Mouse (Mus musculus): Measurements from ENCODE around the gene Tchh. TPM values are rescaled to one million over a fixed set of nuclear protein-coding genes. Genes with fewer than 3 reads are reported as not detected.
"Not testable (repeated sequence)": the region's sequence is repeated elsewhere in the genome, so short reads cannot be mapped to it uniquely, and the experiment has no call there.

Tchh gene
- total RNA-seq, 2 experiments from 2014 or later: 0.05 to 0.08 TPM

DNA sequence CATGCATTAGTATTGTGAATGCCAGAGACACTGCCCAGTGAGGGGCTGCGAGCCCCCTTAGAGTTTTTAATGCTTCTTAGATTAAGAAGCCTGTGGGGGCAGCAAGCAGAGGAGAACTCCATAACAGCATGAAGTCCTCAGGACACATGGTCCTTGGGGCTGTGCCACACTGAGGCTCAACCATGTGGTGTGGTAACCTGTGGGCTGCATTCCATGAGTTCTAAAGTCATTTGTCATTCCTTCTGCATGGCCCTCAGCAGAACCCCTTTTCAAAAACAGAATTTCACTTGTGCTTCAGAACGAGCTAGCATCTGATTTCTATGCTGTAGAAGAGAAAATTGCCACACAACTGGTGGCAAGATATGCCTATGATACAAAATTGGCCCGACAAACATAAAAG lies 50.0 kb downstream of the Tchh start:
- DNase-seq: no peak
- intact Hi-C loops (cut with DNase I): loop anchor here (2.0 kb wide), 1 partner anchor 361 kb away; no protein-coding TSS in a partner anchor

- peak; percentile 34 to 38 for DNase-seq
- intact Hi-C loops (cut with DNase I): loop anchor here (1.0 to 2.0 kb wide), 2 partner anchors 132 to 363 kb away; no protein-coding TSS in a partner anchor
These were observed 51.9 kb downstream of the Tchh start for GRCm38 (mm10) chr3:93493992-93494391.

GRCm38 (mm10) chr3:93494774-93495173 lies 52.6 kb downstream of the Tchh start:
- DNase-seq: not testable (repeated sequence)
- intact Hi-C loops (cut with DNase I): loop anchor here (1.0 kb wide), 1 partner anchor 132 kb away; no protein-coding TSS in a partner anchor

GRCm38 (mm10) chr3:93497131-93497530 lies 55.0 kb downstream of the Tchh start:
- intact Hi-C loops (cut with DNase I): no loop called here
- DNase-seq: no peak

Small RNA genes lying within 50 kb of the gene (microRNA-seq; reads per million reads assigned to microRNA genes)
- gene Gm22752 (ENCODE audit: borderline number of aligned reads in 2 of 2): 0 reads per million in 2 experiments

Other genes starting within 250 kb of the Tchh start
- gene Flg2, start 245.1 kb upstream of the Tchh start, total RNA-seq (2021): not detected
- not detected for gene Flg, start 168.8 kb upstream of the Tchh start, total RNA-seq (2021)
- gene Hrnr, start 122.6 kb upstream of the Tchh start, total RNA-seq (2021): not detected
- not detected for gene Rptn, start 48.6 kb upstream of the Tchh start, total RNA-seq (2021)
- gene Tchhl1, start 26.4 kb downstream of the Tchh start, total RNA-seq (2021): not detected
- gene S100a11, start 78.2 kb downstream of the Tchh start, total RNA-seq (2021): 10 to 100 TPM; 75.4 to 89.0 TPM
- 100 to 1,000 TPM in 1 of 2 experiments, 10 to 100 TPM in 1; 87.6 to 103 TPM for gene S100a10, start 112.8 kb downstream of the Tchh start, total RNA-seq (2021)
- gene Tdpoz2, start 210.4 kb downstream of the Tchh start, total RNA-seq (2021): not detected
- not detected for gene Tdpoz1, start 234.0 kb downstream of the Tchh start, total RNA-seq (2021)